Mouse (Mus musculus): ENCODE data around the gene Klhl3. TPM values are rescaled to one million over a fixed set of nuclear protein-coding genes. Genes with fewer than 3 reads are reported as not detected.

The Klhl3 gene
- polyA plus RNA-seq, 1 experiment from 2014 or later, result 2.6 TPM

DNA sequence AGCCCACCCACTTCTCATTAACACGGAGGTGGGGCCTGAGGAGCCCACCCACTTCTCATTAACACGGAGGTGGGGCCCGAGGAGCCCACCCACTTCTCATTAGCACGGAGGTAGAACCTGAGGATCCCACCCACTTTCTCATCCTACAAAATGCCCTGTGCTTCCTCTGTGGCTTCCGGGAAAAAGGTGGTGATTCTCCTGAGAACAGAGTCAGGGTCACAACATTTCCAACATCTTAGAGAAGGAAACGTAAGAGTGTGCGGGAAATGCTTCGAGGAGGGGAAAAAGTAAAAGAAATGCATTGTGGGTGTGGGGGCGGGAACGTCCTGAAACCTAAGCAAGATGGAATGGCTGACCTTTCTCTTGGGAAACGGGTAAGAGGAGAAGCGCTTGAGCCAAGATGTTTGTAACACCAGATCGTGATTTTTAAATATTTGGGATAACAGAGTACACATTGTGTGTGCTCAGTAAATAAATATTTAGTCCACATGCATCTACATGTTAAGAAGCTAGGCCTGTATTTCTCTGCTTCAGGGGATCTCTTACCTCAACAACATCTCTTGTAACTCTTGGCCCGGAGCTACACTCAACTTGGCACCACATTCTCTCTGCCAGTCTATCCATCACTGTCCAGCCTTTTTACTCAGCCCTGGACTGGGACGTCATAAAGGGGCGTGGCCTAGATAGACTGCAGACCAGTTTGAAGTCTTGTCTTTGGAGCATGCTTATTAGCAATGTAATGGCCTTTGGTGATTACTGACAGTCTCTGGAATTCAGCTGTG lies 105.9 kb downstream of the Klhl3 start:
- H3K27ac ChIP-seq, result peak overlapping the region; percentile 22; the same call in 1 of the 2 replicates
- H3K36me3 ChIP-seq, result no peaks in the 10 kb centered on the region
- no peak overlapping the region for H3K9ac ChIP-seq
- ATAC-seq, result 0 out of 2 replicates have a peak, but pooled peaks have one; percentile 44
- no peaks in the 10 kb centered on the region for H3K27me3 ChIP-seq (replicated peaks)
- H3K4me1 ChIP-seq (replicated peaks), result peaks cover 4% of the 10 kb centered on the region; the same call in 1 of the 2 replicates
- no peak overlapping the region for H3K4me2 ChIP-seq (replicated peaks)
- H3K4me3 ChIP-seq (replicated peaks), result no peak overlapping the region
- 53% methylated on average over 16 of the region's 16 CpGs for WGBS
- no peaks in the 10 kb centered on the region for H3K9me3 ChIP-seq

DNA sequence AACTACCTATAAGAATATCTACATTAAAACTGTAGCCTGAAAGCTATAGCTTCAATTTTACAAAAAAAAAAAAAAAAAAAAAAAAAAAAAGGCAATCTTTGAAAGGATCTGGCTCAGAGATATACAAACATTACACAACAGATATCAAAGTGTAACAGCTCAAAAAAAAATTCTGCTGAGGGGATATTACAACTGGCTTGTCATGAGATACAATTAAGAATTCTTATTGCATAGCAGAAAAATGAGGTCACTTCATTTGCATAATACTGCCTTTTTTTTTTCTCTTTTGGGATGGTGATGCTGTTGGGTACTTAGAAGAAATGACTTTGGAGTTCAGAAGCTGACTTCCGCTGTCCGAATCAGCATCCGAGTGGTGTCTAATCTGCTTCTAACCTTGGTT lies 111.6 kb downstream of the Klhl3 start:
- WGBS, result 96% methylated on average over 3 of the region's 3 CpGs
- Histone ChIP-seq H3K4me2 (replicated peaks) (no peak overlapping the region), H3K27me3 (replicated peaks) (no peaks in the 10 kb centered on the region), H3K9me3 (no peaks in the 10 kb centered on the region), H3K36me3 (no peaks in the 10 kb centered on the region), H3K27ac (no peak overlapping the region), H3K4me3 (replicated peaks) (no peak overlapping the region), H3K4me1 (replicated peaks) (peaks cover 8% of the 10 kb centered on the region; the same call in 1 of the 2 replicates), H3K9ac (no peak overlapping the region)
- ATAC-seq, result no peak

DNA sequence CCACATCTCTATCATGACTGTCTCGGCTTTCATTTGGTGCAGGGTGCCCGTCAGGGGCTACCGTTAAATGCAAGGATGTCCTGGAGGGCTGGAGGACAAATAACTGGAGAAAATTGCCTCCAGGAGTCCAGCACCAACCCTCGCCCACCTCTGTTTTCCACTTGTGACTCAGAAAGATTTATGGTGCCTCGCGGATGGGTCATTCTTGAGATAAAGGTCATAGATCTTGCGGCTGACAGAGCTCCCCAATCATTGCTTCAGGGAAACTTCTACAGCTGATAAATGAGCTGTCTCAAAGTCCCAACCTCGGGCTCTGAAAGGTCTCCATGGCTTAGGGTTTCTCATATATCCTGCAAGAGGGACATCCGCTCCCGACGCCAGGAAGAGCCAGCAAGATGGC lies 116.9 kb downstream of the Klhl3 start:
- no peak overlapping the region for H3K9ac ChIP-seq
- 21% methylated on average over 11 of the region's 11 CpGs for WGBS
- no peaks in the 10 kb centered on the region for H3K27me3 ChIP-seq (replicated peaks)
- H3K4me1 ChIP-seq (replicated peaks), result peaks cover 6% of the 10 kb centered on the region; the same call in 1 of the 2 replicates
- H3K36me3 ChIP-seq, result no peaks in the 10 kb centered on the region
- no peak overlapping the region for H3K27ac ChIP-seq
- peak overlapping the region; percentile 35 for H3K4me2 ChIP-seq (replicated peaks)
- H3K4me3 ChIP-seq (replicated peaks), result no peak overlapping the region
- no peaks in the 10 kb centered on the region for H3K9me3 ChIP-seq
- peak; percentile 15 for ATAC-seq

DNA sequence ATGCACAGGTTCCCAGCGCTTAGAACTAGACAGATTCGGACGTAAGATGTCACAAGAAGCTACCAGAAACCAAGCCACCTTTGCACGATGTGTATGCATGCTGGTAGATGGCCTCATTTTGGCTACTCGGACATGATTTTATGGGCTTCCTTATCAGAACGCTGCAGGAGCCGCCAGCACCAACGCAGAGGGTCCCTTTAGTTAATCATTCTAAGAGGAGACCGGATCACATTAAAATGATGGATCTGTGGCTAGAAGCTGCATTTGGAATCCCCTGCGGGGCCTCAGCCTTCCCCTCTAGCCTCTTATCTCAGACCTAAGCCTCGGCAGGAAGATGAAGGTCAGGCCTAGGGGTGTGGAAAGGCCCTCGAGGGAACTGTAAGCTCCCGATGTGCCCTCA lies 117.5 kb downstream of the Klhl3 start:
- no peak overlapping the region for H3K4me3 ChIP-seq (replicated peaks)
- peaks cover 6% of the 10 kb centered on the region; the same call in 1 of the 2 replicates for H3K4me1 ChIP-seq (replicated peaks)
- ATAC-seq, result peak; percentile 65
- H3K27me3 ChIP-seq (replicated peaks), result no peaks in the 10 kb centered on the region
- H3K9ac ChIP-seq, result no peak overlapping the region
- H3K36me3 ChIP-seq, result no peaks in the 10 kb centered on the region
- H3K9me3 ChIP-seq, result no peaks in the 10 kb centered on the region
- H3K27ac ChIP-seq, result no peak overlapping the region
- peak overlapping the region; percentile 35 for H3K4me2 ChIP-seq (replicated peaks)
- 18% methylated on average over 13 of the region's 13 CpGs for WGBS

DNA sequence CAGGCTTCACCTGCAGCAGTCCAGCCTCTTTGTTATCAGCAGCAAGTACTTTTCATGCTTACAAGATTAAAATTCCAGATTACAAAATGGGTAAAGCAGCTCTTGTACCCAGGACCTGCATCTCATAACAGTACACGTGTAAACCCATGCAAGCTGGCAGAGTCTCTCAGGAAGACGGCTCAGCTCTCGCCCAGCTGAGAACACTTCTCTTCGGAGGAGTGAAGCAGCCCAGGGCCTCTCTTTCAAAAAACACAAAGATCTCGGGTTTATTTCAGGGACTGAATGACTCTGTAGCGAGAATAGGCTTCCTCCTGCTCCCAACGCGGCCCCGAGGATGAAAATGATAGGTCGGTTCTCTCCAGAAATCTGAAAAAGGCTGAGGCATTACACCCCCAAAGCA lies 128.8 kb downstream of the Klhl3 start:
- Histone ChIP-seq H3K9ac (no peak overlapping the region), H3K4me3 (replicated peaks) (no peak overlapping the region), H3K4me1 (replicated peaks) (0 out of 2 replicates have a peak, but pooled peaks cover 11% of the 10 kb centered on the region), H3K4me2 (replicated peaks) (no peak overlapping the region), H3K27ac (no peak overlapping the region), H3K27me3 (replicated peaks) (no peaks in the 10 kb centered on the region), H3K36me3 (no peaks in the 10 kb centered on the region), H3K9me3 (no peaks in the 10 kb centered on the region)
- WGBS, result 77% methylated on average over 10 of the region's 10 CpGs
- peak; percentile 21; the same call in 1 of the 2 replicates for ATAC-seq

DNA sequence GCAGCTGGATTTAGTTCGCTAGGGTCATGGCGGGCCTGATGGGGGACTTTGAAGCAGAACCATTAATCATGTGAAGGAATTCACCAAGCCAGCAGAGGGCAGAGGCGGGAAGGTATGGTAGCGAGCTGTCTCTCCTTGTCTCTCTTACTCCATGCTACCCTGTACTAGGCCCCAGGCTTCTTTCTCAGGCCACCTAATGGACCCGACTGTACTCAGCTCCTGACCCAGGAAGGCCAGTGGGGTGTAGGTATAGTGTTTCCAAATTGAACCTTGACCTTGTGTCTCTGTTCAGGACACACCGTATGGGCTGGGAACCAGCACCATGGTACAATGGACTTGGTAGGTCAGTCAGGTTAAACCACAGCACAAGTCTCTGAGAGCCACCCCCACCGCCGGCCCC lies 129.2 kb downstream of the Klhl3 start:
- H3K27ac ChIP-seq, result no peak overlapping the region
- no peaks in the 10 kb centered on the region for H3K27me3 ChIP-seq (replicated peaks)
- WGBS, result 51% methylated on average over 8 of the region's 8 CpGs
- H3K4me2 ChIP-seq (replicated peaks), result no peak overlapping the region
- H3K4me3 ChIP-seq (replicated peaks), result no peak overlapping the region
- no peak overlapping the region for H3K9ac ChIP-seq
- no peaks in the 10 kb centered on the region for H3K9me3 ChIP-seq
- H3K36me3 ChIP-seq, result no peaks in the 10 kb centered on the region
- H3K4me1 ChIP-seq (replicated peaks), result 0 out of 2 replicates have a peak, but pooled peaks cover 11% of the 10 kb centered on the region
- peak; percentile 69 for ATAC-seq

DNA sequence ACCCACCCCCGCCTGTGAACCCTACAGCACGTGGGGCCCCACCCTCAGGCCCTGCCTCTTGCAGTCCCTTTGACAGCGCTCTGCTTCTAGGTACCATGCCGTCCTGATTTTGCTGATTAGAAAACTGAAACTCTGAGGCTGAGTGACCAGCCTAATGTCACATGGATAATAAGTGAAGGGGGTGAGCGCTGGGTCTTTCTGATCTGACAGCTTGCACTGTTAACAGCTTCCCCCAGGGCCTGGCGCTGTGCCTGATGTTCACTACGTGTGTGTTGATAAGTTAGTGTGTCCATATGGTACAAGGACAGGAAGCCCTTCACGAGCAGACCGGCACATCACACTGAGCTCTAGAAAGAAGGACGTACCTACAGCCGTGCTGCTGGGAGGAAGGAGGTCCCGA lies 130.1 kb downstream of the Klhl3 start:
- 45% methylated on average over 12 of the region's 12 CpGs for WGBS
- H3K4me2 ChIP-seq (replicated peaks), result no peak overlapping the region
- peak; percentile 66 for ATAC-seq

DNA sequence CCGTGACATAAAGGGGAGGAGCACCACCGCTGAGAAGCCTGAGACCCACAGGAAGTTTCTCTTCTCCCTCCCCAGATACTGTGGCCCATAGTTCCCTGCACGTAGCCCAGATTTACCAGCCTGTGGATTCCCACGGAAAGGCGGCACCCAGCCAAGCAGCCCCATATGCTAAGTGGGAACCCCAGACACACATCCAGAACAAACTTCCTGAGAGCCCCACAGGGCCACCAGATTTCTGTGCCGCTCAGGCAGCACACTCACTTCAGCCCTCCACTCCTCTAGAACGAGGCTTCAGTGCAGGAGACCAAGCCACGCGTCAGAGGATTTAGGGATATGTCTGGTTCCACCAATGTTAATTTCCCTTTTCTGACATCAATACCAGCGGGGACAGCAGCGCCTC lies 130.5 kb downstream of the Klhl3 start:
- Histone ChIP-seq H3K9ac (no peak overlapping the region), H3K4me2 (replicated peaks) (no peak overlapping the region), H3K4me1 (replicated peaks) (0 out of 2 replicates have a peak, but pooled peaks cover 11% of the 10 kb centered on the region), H3K27me3 (replicated peaks) (no peaks in the 10 kb centered on the region), H3K36me3 (no peaks in the 10 kb centered on the region), H3K4me3 (replicated peaks) (no peak overlapping the region), H3K9me3 (no peaks in the 10 kb centered on the region), H3K27ac (no peak overlapping the region)
- peak; percentile 18; the same call in 1 of the 2 replicates for ATAC-seq
- WGBS, result 65% methylated on average over 11 of the region's 11 CpGs

More for the DNA sequence above, 130.1 kb downstream of the Klhl3 start:
- Histone ChIP-seq H3K9me3 (no peaks in the 10 kb centered on the region), H3K4me3 (replicated peaks) (no peak overlapping the region), H3K27ac (no peak overlapping the region), H3K9ac (no peak overlapping the region), H3K4me1 (replicated peaks) (0 out of 2 replicates have a peak, but pooled peaks cover 11% of the 10 kb centered on the region), H3K27me3 (replicated peaks) (no peaks in the 10 kb centered on the region), H3K36me3 (no peaks in the 10 kb centered on the region)

DNA sequence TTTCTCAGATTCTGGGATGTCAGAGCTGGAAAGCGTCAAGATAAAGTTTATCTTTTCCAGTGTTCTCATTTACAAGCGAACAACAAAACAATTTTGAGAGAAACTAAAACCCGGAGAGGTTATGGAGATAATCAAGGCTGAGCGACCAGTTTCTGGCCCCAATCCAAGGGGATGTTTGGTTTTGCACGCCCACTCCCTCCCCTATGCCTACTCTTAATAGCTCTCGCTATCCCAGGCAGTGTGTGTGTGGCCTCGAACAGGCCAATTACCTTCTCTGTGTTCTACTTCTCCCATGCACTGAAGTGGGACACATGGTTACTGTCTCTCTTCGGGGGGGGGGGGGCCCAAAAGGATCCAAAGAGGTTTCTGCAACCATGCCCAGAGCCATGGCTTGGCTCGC lies 132.7 kb downstream of the Klhl3 start:
- Histone ChIP-seq H3K4me2 (replicated peaks) (no peak overlapping the region), H3K4me3 (replicated peaks) (no peak overlapping the region), H3K27me3 (replicated peaks) (no peaks in the 10 kb centered on the region), H3K9me3 (no peaks in the 10 kb centered on the region), H3K4me1 (replicated peaks) (0 out of 2 replicates have a peak, but pooled peaks cover 11% of the 10 kb centered on the region), H3K27ac (no peak overlapping the region), H3K9ac (no peak overlapping the region), H3K36me3 (no peaks in the 10 kb centered on the region)
- 20% methylated on average over 9 of the region's 9 CpGs for WGBS
- no peak for ATAC-seq

DNA sequence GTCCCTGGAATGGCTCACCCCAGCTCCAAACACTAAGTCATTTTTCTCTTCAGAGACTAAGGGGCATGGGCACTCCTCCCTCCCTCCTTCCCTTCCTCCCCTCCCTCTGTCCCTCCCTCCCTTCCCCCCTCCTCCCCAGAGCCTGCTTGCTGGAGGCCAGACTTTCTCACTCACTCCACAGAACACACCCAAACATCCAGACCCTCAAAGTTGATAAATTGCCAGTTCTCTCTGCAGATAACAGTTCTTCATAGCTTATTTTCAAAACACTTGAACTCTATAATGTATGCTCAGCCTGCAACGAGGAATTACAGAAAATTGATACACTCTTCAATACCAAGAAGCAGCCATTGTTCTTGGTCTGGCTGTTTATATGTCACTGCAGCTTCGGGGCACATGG lies 133.3 kb downstream of the Klhl3 start:
- H3K27ac ChIP-seq, result no peak overlapping the region
- no peak for ATAC-seq
- 0 out of 2 replicates have a peak, but pooled peaks cover 11% of the 10 kb centered on the region for H3K4me1 ChIP-seq (replicated peaks)
- H3K9me3 ChIP-seq, result no peaks in the 10 kb centered on the region
- H3K4me2 ChIP-seq (replicated peaks), result no peak overlapping the region
- no peak overlapping the region for H3K4me3 ChIP-seq (replicated peaks)
- no peak overlapping the region for H3K9ac ChIP-seq
- no peaks in the 10 kb centered on the region for H3K36me3 ChIP-seq
- WGBS, result 21% methylated on average over 2 of the region's 2 CpGs
- H3K27me3 ChIP-seq (replicated peaks), result no peaks in the 10 kb centered on the region

DNA sequence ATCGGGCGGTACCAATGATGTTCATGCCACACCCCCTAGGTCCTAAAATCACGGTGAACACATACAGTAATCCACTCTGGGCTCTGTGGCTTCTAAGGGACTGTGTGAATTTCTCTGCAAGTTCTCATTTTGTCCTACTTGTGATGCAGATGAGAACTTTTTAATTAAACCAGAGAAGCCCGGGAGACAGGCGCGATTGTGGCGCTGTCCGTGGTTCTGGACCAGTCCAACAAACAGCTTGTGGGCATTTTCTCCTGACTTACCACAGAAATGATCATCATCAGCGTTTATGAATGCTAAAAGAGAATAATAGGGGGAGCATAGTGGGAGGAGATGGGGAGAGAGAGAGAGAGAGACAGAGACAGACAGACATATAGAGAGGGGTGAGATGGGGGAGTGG lies 134.5 kb downstream of the Klhl3 start:
- no peak overlapping the region for H3K4me3 ChIP-seq (replicated peaks)
- no peaks in the 10 kb centered on the region for H3K36me3 ChIP-seq
- no peak for ATAC-seq
- WGBS, result 23% methylated on average over 9 of the region's 9 CpGs
- H3K27me3 ChIP-seq (replicated peaks), result no peaks in the 10 kb centered on the region
- no peaks in the 10 kb centered on the region for H3K9me3 ChIP-seq
- 0 out of 2 replicates have a peak, but pooled peaks cover 11% of the 10 kb centered on the region for H3K4me1 ChIP-seq (replicated peaks)
- H3K9ac ChIP-seq, result no peak overlapping the region
- H3K27ac ChIP-seq, result no peak overlapping the region
- no peak overlapping the region for H3K4me2 ChIP-seq (replicated peaks)

DNA sequence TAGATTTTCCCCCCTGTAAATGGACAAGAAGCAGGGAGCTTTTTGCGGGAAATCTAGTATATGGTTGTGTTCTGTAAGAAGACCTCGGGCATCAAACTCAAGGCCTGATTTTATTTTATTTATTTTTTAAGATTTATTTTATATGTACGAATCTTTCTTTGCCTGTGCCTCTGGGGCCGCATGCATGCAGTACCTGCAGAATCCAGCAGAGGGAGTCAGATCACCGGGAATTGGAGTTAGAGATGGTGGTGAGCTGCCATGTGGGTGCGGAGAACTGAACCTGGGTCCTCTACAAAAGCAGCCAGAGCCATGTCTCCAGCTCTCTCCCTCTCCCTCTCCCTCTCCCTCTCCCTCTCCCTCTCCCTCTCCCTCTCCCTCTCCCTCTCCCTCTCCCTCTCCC lies 135.7 kb downstream of the Klhl3 start:
- 0 out of 2 replicates have a peak, but pooled peaks cover 11% of the 10 kb centered on the region for H3K4me1 ChIP-seq (replicated peaks)
- no peaks in the 10 kb centered on the region for H3K27me3 ChIP-seq (replicated peaks)
- no peak overlapping the region for H3K27ac ChIP-seq
- WGBS, result 87% methylated on average over 6 of the region's 6 CpGs
- H3K36me3 ChIP-seq, result no peaks in the 10 kb centered on the region
- H3K9ac ChIP-seq, result no peak overlapping the region
- no peak overlapping the region for H3K4me2 ChIP-seq (replicated peaks)
- H3K4me3 ChIP-seq (replicated peaks), result no peak overlapping the region
- no peak for ATAC-seq
- H3K9me3 ChIP-seq, result no peaks in the 10 kb centered on the region

DNA sequence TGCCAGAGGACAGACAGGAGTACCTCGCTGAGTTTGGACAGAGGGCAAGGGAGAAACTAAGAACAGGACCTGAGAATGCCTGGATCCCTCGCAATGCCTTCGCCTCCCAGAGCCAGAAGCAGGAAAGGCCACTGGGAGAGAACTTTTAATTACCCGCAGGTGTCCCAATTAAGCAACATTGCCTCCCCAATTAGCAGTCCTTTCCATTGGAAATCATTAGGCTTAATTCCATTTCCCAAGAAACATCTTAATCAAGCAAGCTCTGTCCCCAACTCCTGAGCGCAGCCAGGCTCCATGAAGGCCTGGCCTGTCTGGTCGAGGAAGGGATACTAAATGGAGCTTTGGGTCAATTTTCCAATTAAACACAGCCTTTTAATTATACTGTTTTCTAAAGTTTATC lies 147.7 kb downstream of the Klhl3 start:
- H3K9ac ChIP-seq, result no peak overlapping the region
- H3K9me3 ChIP-seq, result no peaks in the 10 kb centered on the region
- no peaks in the 10 kb centered on the region for H3K27me3 ChIP-seq (replicated peaks)
- no peak overlapping the region for H3K4me2 ChIP-seq (replicated peaks)
- H3K4me1 ChIP-seq (replicated peaks), result no peaks in the 10 kb centered on the region
- ATAC-seq, result no peak
- 85% methylated on average over 6 of the region's 6 CpGs for WGBS
- H3K36me3 ChIP-seq, result no peaks in the 10 kb centered on the region
- no peak overlapping the region for H3K27ac ChIP-seq
- no peak overlapping the region for H3K4me3 ChIP-seq (replicated peaks)

Measured in intestine, embryonic 15.5 days (tissue).